Mouse (Mus musculus) midbrain, embryonic 13.5 days (tissue): ENCODE measurements around the gene 4933414I15Rik. TPM values are rescaled to one million over a fixed set of nuclear protein-coding genes. Genes with fewer than 3 reads are reported as not detected.

Experiments used
- ATAC-seq: fragments of 200-750 bp; cut with Nextera tagmentation; 2 replicates; pipeline ENCODE4 v1.8.0; 2017; ENCODE audit warnings: mild to moderate bottlenecking, moderate TSS enrichment, moderate library complexity
- H3K27ac ChIP-seq: fragments of 300-500 bp; sonication (generic); 2 replicates; pipeline ENCODE4 v1.5.1; 2015; ENCODE audit warnings: inconsistent platforms, mild to moderate bottlenecking, moderate library complexity
- H3K27me3 ChIP-seq: fragments of 300-500 bp; sonication (generic); 2 replicates; pipeline ENCODE4 v1.6.1; 2015; ENCODE audit warnings: mild to moderate bottlenecking, inconsistent platforms
- H3K36me3 ChIP-seq: fragments of 300-500 bp; sonication (generic); 2 replicates; pipeline ENCODE4 v1.6.1; 2015; ENCODE audit warnings: mild to moderate bottlenecking, inconsistent platforms
- H3K4me1 ChIP-seq: fragments of 300-500 bp; sonication (generic); replicated peaks from 2 replicates; pipeline ENCODE4 v1.6.1; 2015; ENCODE audit warnings: inconsistent platforms
- H3K4me2 ChIP-seq: fragments of 300-500 bp; sonication (generic); replicated peaks from 2 replicates; pipeline ENCODE4 v1.6.1; 2015; ENCODE audit warnings: moderate library complexity, mild to moderate bottlenecking, inconsistent platforms
- H3K4me3 ChIP-seq: fragments of 300-500 bp; sonication (generic); replicated peaks from 2 replicates; pipeline ENCODE4 v1.5.1; 2015; ENCODE audit warnings: mild to moderate bottlenecking, inconsistent platforms
- H3K9ac ChIP-seq: fragments of 300-500 bp; sonication (generic); replicated peaks from 2 replicates; pipeline ENCODE4 v1.6.1; 2015; ENCODE audit warnings: mild to moderate bottlenecking, inconsistent platforms
- H3K9me3 ChIP-seq: fragments of 300-500 bp; sonication (generic); 2 replicates; pipeline ENCODE4 v1.6.1; 2016; ENCODE audit warnings: mild to moderate bottlenecking, inconsistent platforms
- WGBS: fragments of 180-500 bp; shearing (Covaris S2); methylation state at CpG from one replicate; pipeline ENCODE4 v1.1.7; 2015; 5-methylcytosine and 5-hydroxymethylcytosine counted together
- polyA plus RNA-seq: library from polyadenylated mRNA; unstranded; fragments of >200 nt; fragmentation: Nextera tagmentation; extraction: Ambion mirVana; gene quantifications from 2 replicates; pipeline ENCODE4 v1.2.1, GENCODE M21; 2015

4933414I15Rik gene
- polyA plus RNA-seq, 1 experiment from 2014 or later, result not detected

GRCm38 (mm10) chr11:50931021-50931420, 12.5 kb downstream of the 4933414I15Rik start:
- Histone ChIP-seq H3K4me3 (peak overlapping the region; percentile 60), H3K4me1 (peaks cover 12% of the 10 kb centered on the region), H3K4me2 (peak overlapping the region; percentile 85), H3K9ac (peak overlapping the region; percentile 74), H3K27me3 (no peaks in the 10 kb centered on the region), H3K27ac (peak overlapping the region; percentile 79), H3K9me3 (no peaks in the 10 kb centered on the region), H3K36me3 (no peaks in the 10 kb centered on the region)
- peak; percentile 75 for ATAC-seq
- 4% methylated on average over 16 of the region's 16 CpGs for WGBS

- 29% methylated on average over 14 of the region's 14 CpGs for WGBS
Measured at GRCm38 (mm10) chr11:50930469-50931014, 13.0 kb downstream of the 4933414I15Rik start.

GRCm38 (mm10) chr11:50915671-50916320, 27.8 kb downstream of the 4933414I15Rik start, which contains the start of gene Zfp2:
Gene Zfp2 (minus strand): TSS chr11:50916165.
- Histone ChIP-seq H3K9me3 (peaks cover 22% of the 10 kb centered on the region), H3K27me3 (no peaks in the 10 kb centered on the region), H3K9ac (peak within 1 kb of the TSS; percentile 93), H3K4me1 (peaks cover 14% of the 10 kb centered on the region), H3K4me3 (peak within 1 kb of the TSS; percentile 75), H3K4me2 (peak within 1 kb of the TSS; percentile 51), H3K27ac (peak within 1 kb of the TSS; percentile 87), H3K36me3 (peaks cover 35% of the 10 kb centered on the region)
- ATAC-seq, result peak; percentile 99
- under 1% methylated on average over 47 of the region's 47 CpGs for WGBS

More at GRCm38 (mm10) chr11:50930469-50931014, 13.0 kb downstream of the 4933414I15Rik start:
- no peaks in the 10 kb centered on the region for H3K27me3 ChIP-seq
- no peaks in the 10 kb centered on the region for H3K36me3 ChIP-seq
- H3K4me1 ChIP-seq, result peaks cover 12% of the 10 kb centered on the region
- peak overlapping the region; percentile 74 for H3K9ac ChIP-seq
- H3K4me2 ChIP-seq, result peak overlapping the region; percentile 85
- no peak for ATAC-seq
- H3K9me3 ChIP-seq, result no peaks in the 10 kb centered on the region
- peak overlapping the region; percentile 79; the same call in 1 of the 2 replicates for H3K27ac ChIP-seq
- H3K4me3 ChIP-seq, result peak overlapping the region; percentile 60

GRCm38 (mm10) chr11:50914461-50914860, 29.1 kb downstream of the 4933414I15Rik start:
- Histone ChIP-seq H3K4me2 (no peak overlapping the region; the same call in 1 of the 2 replicates), H3K4me1 (peaks cover 14% of the 10 kb centered on the region), H3K4me3 (peak overlapping the region; percentile 75; the same call in 1 of the 2 replicates), H3K9ac (no peak overlapping the region), H3K27ac (no peak overlapping the region), H3K9me3 (peaks cover 27% of the 10 kb centered on the region), H3K36me3 (peaks cover 48% of the 10 kb centered on the region), H3K27me3 (no peaks in the 10 kb centered on the region)
- ATAC-seq, result no peak
- WGBS, result 96% methylated on average over 3 of the region's 3 CpGs

GRCm38 (mm10) chr11:50913301-50913700, 30.3 kb downstream of the 4933414I15Rik start:
- Histone ChIP-seq H3K36me3 (peaks cover 60% of the 10 kb centered on the region), H3K9ac (no peak overlapping the region), H3K4me2 (no peak overlapping the region), H3K9me3 (peaks cover 27% of the 10 kb centered on the region), H3K27ac (no peak overlapping the region), H3K4me3 (no peak overlapping the region), H3K4me1 (peaks cover 14% of the 10 kb centered on the region), H3K27me3 (no peaks in the 10 kb centered on the region)
- ATAC-seq, result no peak
- 92% methylated on average over 1 of the region's 1 CpGs for WGBS

GRCm38 (mm10) chr11:50908136-50908535, 35.4 kb downstream of the 4933414I15Rik start:
- Histone ChIP-seq H3K4me2 (no peak overlapping the region), H3K27me3 (no peaks in the 10 kb centered on the region), H3K36me3 (peaks cover 96% of the 10 kb centered on the region), H3K27ac (no peak overlapping the region), H3K9ac (no peak overlapping the region), H3K9me3 (peaks cover 68% of the 10 kb centered on the region), H3K4me1 (no peaks in the 10 kb centered on the region), H3K4me3 (no peak overlapping the region)
- 89% methylated on average over 5 of the region's 5 CpGs for WGBS
- ATAC-seq, result no peak

- H3K27ac ChIP-seq, result no peak overlapping the region
- no peak overlapping the region for H3K4me2 ChIP-seq
- H3K4me3 ChIP-seq, result no peak overlapping the region
- ATAC-seq, result no peak
- H3K36me3 ChIP-seq, result peaks cover 66% of the 10 kb centered on the region
- peaks cover 66% of the 10 kb centered on the region for H3K9me3 ChIP-seq
- 80% methylated on average over 1 of the region's 1 CpGs for WGBS
- H3K9ac ChIP-seq, result no peak overlapping the region
- H3K27me3 ChIP-seq, result no peaks in the 10 kb centered on the region
- H3K4me1 ChIP-seq, result no peaks in the 10 kb centered on the region
Measured at GRCm38 (mm10) chr11:50897359-50897758, 46.2 kb downstream of the 4933414I15Rik start.

GRCm38 (mm10) chr11:50892441-50892840, 51.1 kb downstream of the 4933414I15Rik start:
- no peak overlapping the region for H3K9ac ChIP-seq
- H3K4me2 ChIP-seq, result no peak overlapping the region
- ATAC-seq, result no peak
- no peak overlapping the region for H3K27ac ChIP-seq
- H3K36me3 ChIP-seq, result peaks cover 21% of the 10 kb centered on the region
- H3K4me3 ChIP-seq, result no peak overlapping the region
- 53% methylated on average over 2 of the region's 2 CpGs for WGBS
- no peaks in the 10 kb centered on the region for H3K27me3 ChIP-seq
- H3K9me3 ChIP-seq, result peaks cover 32% of the 10 kb centered on the region
- peaks cover 3% of the 10 kb centered on the region; the same call in 1 of the 2 replicates for H3K4me1 ChIP-seq

Other genes starting within 250 kb of the 4933414I15Rik start
- 54.6 and 55.4 TPM in 2 replicates for gene Zfp354c, start 116.0 kb downstream of the 4933414I15Rik start, polyA plus RNA-seq
- 1.2 and 1.4 TPM in 2 replicates for gene Zfp879, start 102.2 kb downstream of the 4933414I15Rik start, polyA plus RNA-seq
- gene Grm6, start 93.1 kb downstream of the 4933414I15Rik start, polyA plus RNA-seq, result 0.08 TPM in 1 of 2 replicates, not detected in the other
- 16.7 TPM in 2 replicates for gene Zfp454, start 56.1 kb downstream of the 4933414I15Rik start, polyA plus RNA-seq
- gene Zfp2, start 27.6 kb downstream of the 4933414I15Rik start, polyA plus RNA-seq, result 51.9 and 53.2 TPM in 2 replicates
- 2.9 TPM in 2 replicates for gene Zfp354b, start 12.1 kb downstream of the 4933414I15Rik start, polyA plus RNA-seq
- not detected in 2 replicates for gene Prop1, start 10.0 kb upstream of the 4933414I15Rik start, polyA plus RNA-seq
- not detected in 2 replicates for gene Olfr1378, start 22.8 kb upstream of the 4933414I15Rik start, polyA plus RNA-seq
- gene Olfr1377, start 38.2 kb upstream of the 4933414I15Rik start, polyA plus RNA-seq, result not detected in 2 replicates
- not detected in 2 replicates for gene Olfr51, start 59.8 kb upstream of the 4933414I15Rik start, polyA plus RNA-seq
- not detected in 2 replicates for gene Olfr54, start 70.5 kb upstream of the 4933414I15Rik start, polyA plus RNA-seq
- gene Olfr1375, start 104.3 kb upstream of the 4933414I15Rik start, polyA plus RNA-seq, result not detected in 2 replicates
- 11.3 and 11.6 TPM in 2 replicates for gene Zfp354a, start 115.5 kb upstream of the 4933414I15Rik start, polyA plus RNA-seq